15 mouse cellular contexts compared by ENCODE assay signal in the genomic region with DNA sequence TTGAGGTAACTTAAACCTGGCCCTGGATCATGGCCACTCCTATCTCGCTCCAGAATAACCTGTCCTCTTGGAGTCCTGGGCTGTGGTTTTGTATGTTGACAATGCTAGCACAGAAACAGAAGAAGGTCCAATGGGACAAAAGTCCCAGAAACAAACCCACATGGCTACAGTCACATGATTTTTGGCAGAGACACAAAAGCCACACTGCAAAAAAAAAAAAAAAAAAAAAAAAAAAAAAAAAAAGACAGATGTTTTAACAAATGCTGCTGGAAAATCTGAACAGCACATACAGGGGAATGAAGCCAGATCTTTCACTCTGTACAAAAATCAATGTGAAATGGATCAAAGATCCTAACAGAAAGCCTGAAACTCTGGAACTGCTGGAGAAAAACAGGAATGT.
"Had no signal": no experiment of that assay in that cellular context is flagged by ENCODE, and none has a peak within 500 bp of the region (broad histone marks: within the 10 kb centered on the region; RNA-seq: fewer than 3 reads in every experiment).

No protein-coding gene starts in this region.

- H3K27ac ChIP-seq: lung, embryonic 15.5 days; macrophage; midbrain, embryonic 13.5 days; midbrain, embryonic 15.5 days; neural tube, embryonic 12.5 days; stomach, embryonic 15.5 days; stomach, postnatal 0 days had no signal

- H3K4me3 ChIP-seq: lung, embryonic 15.5 days; megakaryocyte, embryonic 14.5 days; midbrain, embryonic 13.5 days; midbrain, embryonic 15.5 days; neural tube, embryonic 12.5 days; stomach, embryonic 15.5 days had no signal

- H3K36me3 ChIP-seq: midbrain, embryonic 15.5 days; neural tube, embryonic 12.5 days; stomach, embryonic 15.5 days had no signal

- H3K9ac ChIP-seq: lung, embryonic 15.5 days; midbrain, embryonic 13.5 days; midbrain, embryonic 15.5 days; neural tube, embryonic 12.5 days; stomach, embryonic 15.5 days had no signal

- H3K4me1 ChIP-seq: midbrain, embryonic 13.5 days; midbrain, embryonic 15.5 days; neural tube, embryonic 12.5 days; stomach, embryonic 15.5 days had no signal

- H3K27me3 ChIP-seq: lung, embryonic 15.5 days; megakaryocyte, embryonic 14.5 days; midbrain, embryonic 13.5 days; midbrain, embryonic 15.5 days; neural tube, embryonic 12.5 days; stomach, embryonic 15.5 days had no signal

- DNase-seq: lung, adult 2 months; lung, postnatal 14 days; lung, postnatal 36 days; right cerebral cortex, postnatal 14 days; thymus, adult 2 months; thymus, postnatal 25 days had no signal

- H3K4me2 ChIP-seq: lung, embryonic 15.5 days; midbrain, embryonic 11.5 days; midbrain, embryonic 13.5 days; midbrain, embryonic 15.5 days; neural tube, embryonic 12.5 days; stomach, embryonic 15.5 days had no signal

- H3K9me3 ChIP-seq: lung, embryonic 15.5 days; megakaryocyte, embryonic 14.5 days; midbrain, embryonic 13.5 days; midbrain, embryonic 15.5 days; neural tube, embryonic 12.5 days; stomach, embryonic 15.5 days had no signal
